Mouse (Mus musculus): ENCODE data around the gene Cap1.
A peak's percentile ranks its signal among the peaks of the same experiment; 100 is the strongest.

Cap1 gene

GRCm38 (mm10) chr4:122887336-122887735 lies 1.5 kb upstream of the Cap1 start:
- DNase-seq (ENCODE audit: low spot score) = no peak

GRCm38 (mm10) chr4:122886579-122887254 lies 861 bp upstream of the Cap1 start:
- no peak for DNase-seq (ENCODE audit: low spot score)

DNA sequence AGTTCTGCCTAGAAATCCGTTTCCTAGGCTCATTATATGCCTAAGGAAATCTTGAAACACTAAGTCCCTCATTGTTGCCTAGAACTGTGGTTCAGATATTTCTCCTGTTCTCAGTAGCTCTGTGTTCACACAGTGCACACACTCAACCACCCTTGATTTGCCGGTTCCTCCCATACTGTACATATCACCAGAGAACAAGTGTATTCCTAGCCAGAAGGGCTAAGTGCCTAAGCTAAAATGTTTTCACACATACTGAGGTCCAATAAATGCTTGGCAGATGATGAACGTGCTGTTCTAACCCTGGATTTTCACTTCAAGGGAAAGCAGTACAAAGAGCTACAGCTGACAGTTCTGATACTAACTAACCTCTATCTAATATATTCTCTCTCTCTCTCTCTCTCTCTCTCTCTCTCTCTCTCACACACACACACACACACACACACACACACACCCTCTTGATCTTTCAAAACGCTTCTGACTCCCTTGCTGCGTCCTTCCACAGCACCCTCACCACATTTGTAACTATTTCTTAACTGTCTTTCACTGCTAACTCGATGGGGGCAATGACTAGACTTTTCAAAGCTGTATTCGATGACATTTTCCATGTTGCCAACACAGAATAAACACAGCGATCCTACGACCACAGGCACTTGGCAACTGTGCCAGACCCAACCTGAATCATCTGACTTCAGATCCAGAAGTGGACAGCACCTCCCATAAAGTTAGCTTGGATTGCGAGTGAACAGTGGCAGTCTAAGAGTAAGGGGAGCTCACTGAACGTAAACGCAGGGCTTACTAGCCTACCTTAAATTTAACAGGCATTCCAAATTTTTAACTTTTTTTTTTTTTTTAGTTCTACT lies 1.1 kb downstream of the Cap1 start:
- no peak for DNase-seq (ENCODE audit: low spot score)

GRCm38 (mm10) chr4:122884051-122884450 lies 1.8 kb downstream of the Cap1 start:
- no peak for DNase-seq (ENCODE audit: low spot score)

- DNase-seq (ENCODE audit: low spot score) = no peak
These were observed 2.6 kb downstream of the Cap1 start for GRCm38 (mm10) chr4:122883294-122883693.

DNA sequence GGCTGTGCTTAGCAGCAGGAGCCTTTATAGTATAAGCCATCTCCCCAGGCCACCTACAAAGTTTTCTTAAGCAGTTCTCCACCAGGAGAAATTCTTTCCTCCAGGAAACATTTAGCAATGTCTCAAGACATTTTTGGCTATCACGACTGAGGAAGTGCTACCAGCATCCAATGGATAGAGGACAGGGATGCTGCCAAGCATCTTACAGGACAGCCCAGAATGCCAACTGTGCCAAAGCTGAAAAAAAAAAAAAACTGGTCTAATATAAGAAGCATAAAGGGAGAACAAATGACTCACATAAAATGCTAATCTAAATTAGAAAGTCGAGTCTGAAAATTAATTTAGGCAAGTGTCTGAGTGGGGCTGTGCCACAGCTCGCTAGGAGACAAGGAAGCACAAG lies 3.3 kb downstream of the Cap1 start:
- no peak for DNase-seq (ENCODE audit: low spot score)

- no peak for DNase-seq (ENCODE audit: low spot score)
These were observed 7.4 kb downstream of the Cap1 start for GRCm38 (mm10) chr4:122878333-122879070.

DNA sequence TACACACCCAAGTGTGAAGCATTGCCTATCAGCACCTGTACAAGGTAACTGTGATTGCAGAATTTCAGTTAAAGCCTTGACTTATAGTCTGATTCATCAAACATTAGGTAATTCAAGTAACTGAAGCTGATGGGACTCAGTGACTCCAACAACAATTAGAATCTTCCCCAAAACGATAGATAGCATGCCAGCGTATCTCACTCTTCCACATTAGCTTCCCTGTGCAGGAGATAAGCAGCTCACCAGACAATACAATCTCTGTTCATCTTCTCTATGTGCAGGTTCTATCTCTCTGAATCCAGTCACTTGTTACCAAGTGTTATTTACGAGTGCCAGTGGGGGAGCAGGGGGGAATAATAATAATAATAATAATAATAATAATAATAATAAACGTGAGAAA lies 12.3 kb downstream of the Cap1 start:
- no peak for DNase-seq (ENCODE audit: low spot score)

GRCm38 (mm10) chr4:122873003-122873402 lies 12.9 kb downstream of the Cap1 start:
- no peak for DNase-seq (ENCODE audit: low spot score)

DNA sequence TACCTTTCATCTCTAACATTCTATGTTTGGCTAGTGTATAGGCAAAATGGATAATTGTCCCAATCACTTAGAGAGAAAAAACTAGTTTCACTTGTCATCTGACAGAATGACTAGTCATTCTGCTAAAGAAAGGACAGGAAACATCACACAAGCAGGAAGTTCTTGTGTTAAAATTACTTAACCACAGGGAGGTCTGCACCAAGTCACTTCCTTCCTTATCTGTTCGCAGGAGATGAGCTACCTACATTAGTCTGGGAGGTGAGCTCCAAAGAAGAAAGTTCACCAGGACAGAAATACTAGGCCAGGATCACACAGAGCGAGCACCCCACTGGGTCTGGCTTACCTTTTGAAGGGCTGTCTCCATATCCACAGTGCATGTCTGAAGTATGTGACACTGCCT lies 13.9 kb downstream of the Cap1 start:
- DNase-seq (ENCODE audit: low spot score) = no peak

- no peak for DNase-seq (ENCODE audit: low spot score)
These were observed 14.6 kb downstream of the Cap1 start for GRCm38 (mm10) chr4:122871269-122871668.

- peak; percentile 36 for DNase-seq (ENCODE audit: low spot score)
These were observed 15.1 kb downstream of the Cap1 start for GRCm38 (mm10) chr4:122870741-122871140.

GRCm38 (mm10) chr4:122870027-122870426 lies 15.8 kb downstream of the Cap1 start:
- no peak for DNase-seq (ENCODE audit: low spot score)

GRCm38 (mm10) chr4:122868041-122868440 lies 17.8 kb downstream of the Cap1 start:
- DNase-seq (ENCODE audit: low spot score) = no peak

DNA sequence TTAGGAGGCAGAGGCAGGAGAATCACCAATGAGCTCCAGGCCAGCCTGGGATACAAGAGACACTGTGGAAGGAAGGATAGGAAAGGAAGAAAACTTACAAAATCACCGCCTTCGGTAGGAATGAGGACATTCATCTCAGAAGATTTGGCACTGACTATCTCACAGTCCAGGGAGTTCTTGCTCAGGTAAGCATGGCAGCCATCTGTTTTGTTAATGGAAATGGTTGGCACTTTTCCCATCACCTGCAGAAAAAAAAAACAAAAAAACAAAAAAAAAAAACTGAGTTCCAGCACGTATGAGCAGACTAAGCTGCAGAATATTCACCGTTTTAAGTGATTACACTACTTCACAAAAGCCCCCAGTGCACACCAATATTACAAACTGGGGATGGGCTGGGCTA lies 24.0 kb downstream of the Cap1 start:
- no peak for DNase-seq (ENCODE audit: low spot score)

DNA sequence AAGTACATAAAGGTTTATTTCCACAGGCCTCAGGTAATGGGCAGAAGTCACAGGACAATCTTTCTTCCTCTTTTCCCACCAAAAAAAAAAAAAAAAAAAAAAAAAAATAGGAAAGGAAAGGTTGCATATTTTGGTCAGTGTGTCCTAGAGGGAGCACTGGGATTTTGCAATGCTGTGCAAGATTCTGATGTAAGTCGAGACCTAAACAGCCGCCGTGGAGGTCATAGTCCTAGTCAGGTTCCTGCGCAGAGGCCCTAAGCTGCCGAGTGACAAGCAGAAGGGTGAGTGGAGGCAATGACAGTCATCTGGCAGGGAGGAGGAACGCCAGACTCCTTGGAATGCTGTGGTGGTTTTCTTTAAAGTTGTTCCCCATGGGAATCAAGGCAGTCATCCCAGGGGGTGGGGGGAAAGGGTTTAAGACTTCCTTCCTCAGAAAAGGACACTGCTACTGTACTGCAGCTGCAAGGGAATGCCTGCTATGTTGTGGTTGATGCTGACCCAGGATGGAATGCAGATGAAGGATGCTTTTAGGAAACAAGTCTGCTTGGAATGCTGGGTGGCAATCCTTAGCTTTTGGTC lies 26.7 kb downstream of the Cap1 start:
- DNase-seq (ENCODE audit: low spot score) = no peak

GRCm38 (mm10) chr4:122857909-122858308 lies 27.9 kb downstream of the Cap1 start:
- no peak for DNase-seq (ENCODE audit: low spot score)

GRCm38 (mm10) chr4:122854770-122855169 lies 31.1 kb downstream of the Cap1 start:
- no peak for DNase-seq (ENCODE audit: low spot score)

DNA sequence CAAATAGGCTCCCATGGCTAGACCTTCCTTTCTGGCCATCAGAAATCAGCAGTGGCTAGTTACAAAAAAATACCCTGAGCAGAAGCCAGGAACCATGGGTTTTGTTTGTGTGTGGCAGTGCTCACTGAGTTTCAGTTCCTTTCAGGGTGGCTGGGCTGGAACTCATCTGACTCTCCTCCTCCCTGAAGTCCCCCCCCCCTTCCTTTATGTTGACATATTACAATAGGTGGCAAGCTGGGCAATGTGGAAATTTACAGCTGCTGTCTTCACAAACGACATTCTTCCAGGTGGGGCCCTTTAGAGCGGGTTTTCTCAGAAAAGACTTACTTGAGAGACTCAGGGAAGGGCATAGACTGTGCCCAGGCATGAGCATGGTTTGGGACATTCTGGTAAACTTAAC lies 32.2 kb downstream of the Cap1 start:
- DNase-seq (ENCODE audit: low spot score) = no peak

- DNase-seq (ENCODE audit: low spot score) = no peak
These were observed 34.3 kb downstream of the Cap1 start for GRCm38 (mm10) chr4:122851535-122851934.

DNA sequence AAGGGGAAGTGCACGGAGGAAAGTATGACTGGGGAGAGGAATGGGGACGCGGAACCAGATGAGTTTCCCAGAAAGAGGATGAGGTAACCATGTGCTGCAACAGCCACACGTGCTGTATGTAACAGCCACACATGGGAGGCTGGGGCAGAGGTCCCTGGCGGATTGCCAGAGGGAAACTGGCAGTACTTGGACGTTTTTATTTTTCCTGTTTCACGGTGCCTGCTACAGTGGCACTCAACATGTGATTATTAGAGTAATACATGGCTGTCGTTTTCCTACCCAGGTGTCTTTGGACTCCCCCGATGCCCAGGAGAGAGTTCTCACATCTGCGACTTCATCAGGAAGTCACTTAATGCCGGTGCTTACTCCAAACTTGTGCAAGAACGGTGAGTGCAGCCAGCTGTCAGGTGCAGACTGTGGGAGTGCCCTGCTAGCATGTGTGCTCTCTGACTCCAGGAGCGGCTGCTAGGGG lies 37.7 kb downstream of the Cap1 start:
- no peak for DNase-seq (ENCODE audit: low spot score)

DNA sequence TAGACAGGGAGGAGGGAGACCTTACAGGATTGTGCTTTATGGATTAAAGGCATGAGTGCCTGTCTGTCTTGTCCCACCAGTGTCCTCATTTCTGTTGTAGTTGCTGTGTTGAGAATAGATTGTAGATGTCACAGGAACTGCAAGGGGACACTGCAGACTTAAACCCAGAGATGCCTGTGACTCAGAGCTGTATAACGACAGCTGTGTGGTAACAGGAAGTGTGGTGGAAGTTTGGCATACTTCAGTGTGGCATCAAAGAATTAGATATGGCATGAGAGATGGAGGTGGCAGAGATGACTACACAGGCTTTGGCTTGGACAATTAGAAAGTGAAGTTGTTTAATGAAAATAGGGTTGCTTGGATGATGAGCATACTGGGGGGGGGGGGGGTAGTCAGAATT lies 47.4 kb downstream of the Cap1 start:
- DNase-seq (ENCODE audit: low spot score) = no peak

All from layer of hippocampus, adult 9-10 months (tissue).